Mouse (Mus musculus) hindbrain, embryonic 10.5 days (tissue): ENCODE data around the gene Nr2c1. TPM values are rescaled to one million over a fixed set of nuclear protein-coding genes. Genes with fewer than 3 reads are reported as not detected.

Experiments used
- DNase-seq: peaks from one replicate; pipeline ENCODE4 v3.0.0-alpha.2; 2017; ENCODE audit warnings: low spot score
- H3K27ac ChIP-seq: fragments of 300-500 bp; sonication (generic); 2 replicates; pipeline ENCODE4 v1.5.1; 2016; ENCODE audit warnings: mild to moderate bottlenecking, moderate library complexity
- H3K27me3 ChIP-seq: fragments of 300-500 bp; sonication (generic); 2 replicates; pipeline ENCODE4 v1.6.1; 2016; ENCODE audit warnings: mild to moderate bottlenecking; ENCODE audit not compliant: poor library complexity, insufficient read depth, severe bottlenecking
- H3K36me3 ChIP-seq: fragments of 300-500 bp; sonication (generic); 2 replicates; pipeline ENCODE4 v1.6.1; 2016; ENCODE audit warnings: mild to moderate bottlenecking, moderate library complexity
- H3K4me1 ChIP-seq: fragments of 300-500 bp; sonication (generic); replicated peaks from 2 replicates; pipeline ENCODE4 v1.6.1; 2016; ENCODE audit warnings: mild to moderate bottlenecking
- H3K4me3 ChIP-seq: fragments of 300-500 bp; sonication (generic); 2 replicates; pipeline ENCODE4 v1.5.1; 2016; ENCODE audit warnings: mild to moderate bottlenecking, moderate library complexity
- H3K9me3 ChIP-seq: fragments of 300-500 bp; sonication (generic); 2 replicates; pipeline ENCODE4 v1.6.1; 2016; ENCODE audit warnings: mild to moderate bottlenecking, moderate library complexity
- WGBS: fragments of 180-500 bp; shearing (Covaris S2); methylation state at CpG from one replicate; pipeline ENCODE4 v1.1.7; 2016; 5-methylcytosine and 5-hydroxymethylcytosine counted together
- polyA plus RNA-seq: library from polyadenylated mRNA; unstranded; fragments of >200 nt; fragmentation: Nextera tagmentation; extraction: Ambion mirVana; gene quantifications from 2 replicates; pipeline ENCODE4 v1.2.1, GENCODE M21; 2016

Nr2c1 gene
- polyA plus RNA-seq, 1 experiment from 2014 or later, result 12.1 TPM

DNA sequence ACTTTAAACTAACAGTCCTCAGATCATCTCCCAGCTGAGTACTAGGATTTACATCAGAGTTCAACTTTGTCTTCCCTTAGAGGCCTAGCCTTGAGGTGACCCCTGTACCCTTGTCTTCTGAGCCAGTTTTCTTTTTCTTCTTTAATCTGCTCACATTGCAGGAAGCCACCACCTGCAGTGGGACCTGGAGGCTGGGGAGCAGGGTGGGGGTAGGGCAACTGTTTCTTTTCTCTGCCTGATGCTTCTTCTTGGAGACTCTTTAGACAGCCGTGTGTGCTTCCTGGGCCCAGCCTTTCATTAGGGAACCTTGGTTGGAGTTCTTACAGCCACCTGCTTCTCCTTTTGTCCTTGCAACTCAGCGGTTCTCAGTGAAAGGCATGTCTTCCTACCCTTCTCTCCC, 93.5 kb downstream of the Nr2c1 start:
- Histone ChIP-seq H3K36me3 (no peaks in the 10 kb centered on the region), H3K27ac (0 out of 2 replicates have a peak overlapping the region, but pooled peaks have one; percentile 29), H3K4me1 (0 out of 2 replicates have a peak, but pooled peaks cover 2% of the 10 kb centered on the region), H3K27me3 (no peaks in the 10 kb centered on the region), H3K4me3 (no peak overlapping the region), H3K9me3 (0 out of 2 replicates have a peak, but pooled peaks cover 2% of the 10 kb centered on the region)
- WGBS, result 55% methylated on average over 2 of the region's 2 CpGs
- no peak for DNase-seq

Other genes with a start within 250 kb of the Nr2c1 start
- gene Vezt, start 112.2 kb upstream of the Nr2c1 start, polyA plus RNA-seq, result 30.6 and 35.6 TPM in 2 replicates
- gene Fgd6, start 112.0 kb upstream of the Nr2c1 start, polyA plus RNA-seq, result 4.2 and 4.7 TPM in 2 replicates
- 581 and 616 TPM in 2 replicates for gene Ndufa12, start 50.7 kb downstream of the Nr2c1 start, polyA plus RNA-seq
- gene Gm4792, start 150.7 kb downstream of the Nr2c1 start, polyA plus RNA-seq, result 0.42 TPM in 1 of 2 replicates, not detected in the other
- 3.2 and 3.4 TPM in 2 replicates for gene Tmcc3, start 163.9 kb downstream of the Nr2c1 start, polyA plus RNA-seq